Mouse (Mus musculus) hindbrain, postnatal 0 days (tissue): ENCODE measurements around the gene S1pr4. TPM values are rescaled to one million over a fixed set of nuclear protein-coding genes. Genes with fewer than 3 reads are reported as not detected.

Experiments used
- ATAC-seq: fragments of 200-750 bp; cut with Nextera tagmentation; 2 replicates; pipeline ENCODE4 v1.8.0; 2017; ENCODE audit warnings: mild to moderate bottlenecking, moderate TSS enrichment, moderate library complexity
- DNase-seq: peaks from one replicate; pipeline ENCODE4 v3.0.0-alpha.2; 2015; ENCODE audit warnings: low spot score
- H3K27ac ChIP-seq: fragments of 300-500 bp; sonication (generic); 2 replicates; pipeline ENCODE4 v1.5.1; 2014; ENCODE audit warnings: mild to moderate bottlenecking
- H3K27me3 ChIP-seq: fragments of 300-500 bp; sonication (generic); 2 replicates; pipeline ENCODE4 v1.6.1; 2014; ENCODE audit warnings: low read length, mixed read lengths; ENCODE audit not compliant: insufficient read depth
- H3K36me3 ChIP-seq: fragments of 300-500 bp; sonication (generic); 2 replicates; pipeline ENCODE4 v1.6.1; 2014; ENCODE audit warnings: low read length, mixed read lengths; ENCODE audit not compliant: insufficient read depth
- H3K4me1 ChIP-seq: fragments of 300-500 bp; sonication (generic); 2 replicates; pipeline ENCODE4 v1.6.1; 2014; ENCODE audit warnings: antibody characterized with exemption, low read length, mixed read lengths; ENCODE audit not compliant: insufficient read depth
- H3K4me2 ChIP-seq: fragments of 300-500 bp; sonication (generic); 2 replicates; pipeline ENCODE4 v1.6.1; 2014; ENCODE audit warnings: low read depth, mild to moderate bottlenecking, low read length, moderate library complexity, mixed read lengths
- H3K4me3 ChIP-seq: fragments of 300-500 bp; sonication (generic); 2 replicates; pipeline ENCODE4 v1.5.1; 2014; ENCODE audit warnings: low read length
- H3K9ac ChIP-seq: fragments of 300-500 bp; sonication (generic); replicated peaks from 2 replicates; pipeline ENCODE4 v1.6.1; 2014; ENCODE audit warnings: mild to moderate bottlenecking, low read length, moderate library complexity, mixed read lengths
- H3K9me3 ChIP-seq: fragments of 300-500 bp; sonication (generic); 2 replicates; pipeline ENCODE4 v1.6.1; 2016; ENCODE audit warnings: low read length, mixed read lengths
- CTCF ChIP-seq: IDR thresholded peaks from 2 replicates; pipeline ENCODE4 v1.5.1; 2016; ENCODE audit warnings: antibody characterized with exemption, control low read depth, low read depth
- WGBS: fragments of 180-500 bp; shearing (Covaris S2); extraction: QIAGEN DNeasy Blood & Tissue Kit; methylation state at CpG from one replicate; pipeline ENCODE4 v1.1.7; 2014; 5-methylcytosine and 5-hydroxymethylcytosine counted together
- polyA plus RNA-seq: library from polyadenylated mRNA; unstranded; fragments of >200 nt; fragmentation: Nextera tagmentation; extraction: Ambion mirVana; gene quantifications from 2 replicates; pipeline ENCODE4 v1.2.1, GENCODE M21; 2015
- total RNA-seq: library from RNA; depleted of rRNA; stranded (reverse); fragments of >200 nt; gene quantifications from 2 replicates; pipeline ENCODE4 v1.2.3, GENCODE M21; 2014

Gene S1pr4
- total and polyA plus RNA-seq, 2 experiments from 2014 or later: 0.40 to 1.3 TPM

DNA sequence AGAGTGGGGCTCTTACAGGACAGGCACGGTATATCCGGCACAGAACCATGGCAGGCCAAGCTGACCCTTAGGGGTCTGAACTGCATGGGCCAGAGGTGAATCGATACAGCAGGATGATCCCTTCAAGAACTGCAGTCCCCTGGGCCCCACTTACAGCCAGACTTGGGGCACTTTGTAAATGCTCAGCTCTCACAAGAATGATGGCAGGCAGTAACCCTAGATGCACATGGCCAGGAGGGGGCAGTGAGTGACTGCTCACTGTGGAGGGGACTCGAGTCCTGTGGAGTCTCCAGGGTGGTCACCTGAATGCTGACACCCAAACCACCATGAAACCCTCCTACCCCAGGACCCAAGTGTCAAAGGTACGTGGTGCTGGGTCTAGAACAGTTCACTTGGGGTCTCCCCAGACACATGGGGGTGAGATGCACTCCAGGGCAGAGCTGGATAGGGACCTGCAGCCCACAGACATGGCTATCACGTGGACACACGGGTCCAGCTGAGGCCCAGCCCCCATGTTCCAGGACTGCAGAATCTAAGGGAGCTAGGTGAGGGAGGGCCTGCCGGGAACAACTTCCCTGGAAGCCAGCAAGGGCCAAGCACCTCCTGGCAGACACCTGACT, 6.2 kb downstream of the S1pr4 start:
- Histone ChIP-seq H3K4me1 (peaks cover 15% of the 10 kb centered on the region), H3K9ac (0 out of 2 replicates have a peak overlapping the region, but pooled peaks have one; percentile 13), H3K27ac (no peak overlapping the region), H3K4me2 (no peak overlapping the region), H3K4me3 (no peak overlapping the region), H3K27me3 (no peaks in the 10 kb centered on the region), H3K9me3 (no peaks in the 10 kb centered on the region), H3K36me3 (peaks cover 39% of the 10 kb centered on the region)
- no peak for ATAC-seq
- peak; percentile 43; the same call in 1 of the 2 replicates for TF ChIP-seq CTCF
- WGBS: 81% methylated on average over 8 of the region's 8 CpGs
- DNase-seq: no peak

DNA sequence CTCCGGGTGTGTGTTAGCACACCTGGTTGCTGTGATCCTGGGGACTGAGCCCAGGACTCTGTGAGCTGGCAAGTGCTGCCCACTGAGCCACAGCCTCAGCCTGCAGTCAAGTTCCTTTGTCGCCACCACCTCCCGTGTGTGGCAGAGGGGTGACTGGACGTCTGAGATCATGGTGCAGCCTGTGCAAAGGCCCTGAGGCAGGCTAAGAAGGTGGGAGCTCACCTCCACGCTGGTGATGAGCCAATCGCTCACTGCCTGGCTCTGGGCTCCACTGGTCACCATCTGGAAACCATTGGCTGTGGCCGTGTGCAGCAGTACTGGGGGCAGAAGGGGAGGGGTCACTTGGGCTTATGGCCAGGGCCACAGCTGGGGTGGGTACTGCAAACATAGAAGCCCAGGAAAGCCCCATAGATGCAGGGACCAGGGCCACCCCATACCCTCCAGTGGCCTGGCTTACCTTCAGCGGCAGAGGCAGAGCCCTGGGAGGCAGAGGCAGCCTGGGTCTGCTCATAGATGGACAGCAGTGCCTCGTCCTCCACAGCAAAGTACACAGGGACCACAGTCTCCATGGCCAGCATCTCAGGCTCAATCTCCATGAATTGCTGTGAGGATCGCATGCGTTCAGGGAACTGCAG, 7.2 kb downstream of the S1pr4 start:
- H3K9ac ChIP-seq: no peak overlapping the region
- no peaks in the 10 kb centered on the region for H3K9me3 ChIP-seq
- no peak for ATAC-seq
- peaks cover 49% of the 10 kb centered on the region for H3K36me3 ChIP-seq
- H3K4me1 ChIP-seq: peaks cover 15% of the 10 kb centered on the region
- 87% methylated on average over 11 of the region's 11 CpGs for WGBS
- H3K4me2 ChIP-seq: no peak overlapping the region
- no peak overlapping the region for H3K27ac ChIP-seq
- DNase-seq: no peak
- H3K4me3 ChIP-seq: no peak overlapping the region
- TF ChIP-seq CTCF: no peak
- H3K27me3 ChIP-seq: no peaks in the 10 kb centered on the region

DNA sequence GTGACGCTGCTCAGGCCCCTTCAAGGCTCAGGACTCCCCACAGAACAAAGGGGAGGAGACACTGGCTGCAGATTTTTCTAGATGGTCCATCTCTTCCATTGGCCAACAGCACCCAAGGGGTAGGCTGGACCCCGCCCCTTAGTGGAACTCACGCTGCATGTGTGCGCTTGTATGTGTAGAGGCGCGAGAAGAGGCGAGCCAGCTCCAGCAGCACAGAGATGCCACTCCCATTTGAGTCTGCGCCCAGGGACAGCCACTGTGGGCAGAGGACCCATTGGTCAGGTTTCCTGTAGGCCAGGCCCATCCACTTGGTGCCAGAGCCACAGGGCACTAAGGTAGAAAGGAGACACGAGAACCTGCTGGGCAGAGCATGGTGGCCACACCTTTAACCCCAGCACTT, 8.9 kb downstream of the S1pr4 start:
- Histone ChIP-seq H3K9ac (no peak overlapping the region), H3K9me3 (no peaks in the 10 kb centered on the region), H3K4me2 (no peak overlapping the region), H3K4me3 (no peak overlapping the region), H3K27ac (no peak overlapping the region), H3K27me3 (no peaks in the 10 kb centered on the region), H3K4me1 (peaks cover 10% of the 10 kb centered on the region), H3K36me3 (peaks cover 58% of the 10 kb centered on the region)
- WGBS: 97% methylated on average over 9 of the region's 9 CpGs
- TF ChIP-seq CTCF: no peak
- DNase-seq (no peak), ATAC-seq (no peak)

GRCm38 (mm10) chr10:81489941-81490340, 10.0 kb downstream of the S1pr4 start:
- TF ChIP-seq CTCF: no peak
- H3K9me3 ChIP-seq: no peaks in the 10 kb centered on the region
- no peak overlapping the region for H3K27ac ChIP-seq
- DNase-seq (no peak), ATAC-seq (no peak)
- H3K36me3 ChIP-seq: peaks cover 58% of the 10 kb centered on the region
- H3K9ac ChIP-seq: no peak overlapping the region
- no peak overlapping the region for H3K4me3 ChIP-seq
- WGBS: 80% methylated on average over 14 of the region's 14 CpGs
- H3K4me1 ChIP-seq: peaks cover 5% of the 10 kb centered on the region
- H3K27me3 ChIP-seq: no peaks in the 10 kb centered on the region
- H3K4me2 ChIP-seq: no peak overlapping the region

DNA sequence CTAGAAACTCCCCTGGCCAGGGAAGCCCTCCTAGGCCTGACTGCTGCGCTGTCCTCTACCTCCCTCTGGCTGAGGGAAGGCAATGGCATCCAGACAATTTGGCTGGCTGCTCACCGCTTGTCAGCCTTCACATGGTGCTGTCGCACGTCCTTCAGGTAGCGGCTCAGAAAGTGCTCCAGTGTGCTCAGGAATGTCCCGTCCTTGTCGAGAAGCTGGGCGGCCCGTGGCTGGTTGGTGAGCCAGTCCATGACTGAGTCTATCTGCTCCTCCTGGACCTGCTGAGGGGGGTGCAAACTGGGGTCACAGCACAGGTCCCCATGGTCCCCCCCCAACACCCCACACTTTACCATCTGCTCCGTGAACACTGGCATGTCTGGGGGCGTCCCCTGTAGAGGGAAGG, 11.9 kb downstream of the S1pr4 start:
- no peak overlapping the region for H3K4me2 ChIP-seq
- no peak overlapping the region for H3K27ac ChIP-seq
- H3K9ac ChIP-seq: no peak overlapping the region
- H3K27me3 ChIP-seq: no peaks in the 10 kb centered on the region
- DNase-seq (no peak), ATAC-seq (no peak)
- TF ChIP-seq CTCF: 0 out of 2 replicates have a peak, but pooled peaks have one; percentile 2
- 85% methylated on average over 11 of the region's 11 CpGs for WGBS
- no peaks in the 10 kb centered on the region for H3K4me1 ChIP-seq
- no peak overlapping the region for H3K4me3 ChIP-seq
- peaks cover 58% of the 10 kb centered on the region for H3K36me3 ChIP-seq
- no peaks in the 10 kb centered on the region for H3K9me3 ChIP-seq

GRCm38 (mm10) chr10:81486496-81486895, 13.4 kb downstream of the S1pr4 start:
- H3K4me1 ChIP-seq: no peaks in the 10 kb centered on the region
- ATAC-seq (no peak), DNase-seq (no peak)
- H3K27ac ChIP-seq: no peak overlapping the region
- no peaks in the 10 kb centered on the region for H3K27me3 ChIP-seq
- WGBS: 73% methylated on average over 10 of the region's 10 CpGs
- H3K9me3 ChIP-seq: no peaks in the 10 kb centered on the region
- no peak overlapping the region for H3K4me2 ChIP-seq
- no peak overlapping the region for H3K4me3 ChIP-seq
- TF ChIP-seq CTCF: no peak
- peaks cover 45% of the 10 kb centered on the region for H3K36me3 ChIP-seq
- no peak overlapping the region for H3K9ac ChIP-seq

DNA sequence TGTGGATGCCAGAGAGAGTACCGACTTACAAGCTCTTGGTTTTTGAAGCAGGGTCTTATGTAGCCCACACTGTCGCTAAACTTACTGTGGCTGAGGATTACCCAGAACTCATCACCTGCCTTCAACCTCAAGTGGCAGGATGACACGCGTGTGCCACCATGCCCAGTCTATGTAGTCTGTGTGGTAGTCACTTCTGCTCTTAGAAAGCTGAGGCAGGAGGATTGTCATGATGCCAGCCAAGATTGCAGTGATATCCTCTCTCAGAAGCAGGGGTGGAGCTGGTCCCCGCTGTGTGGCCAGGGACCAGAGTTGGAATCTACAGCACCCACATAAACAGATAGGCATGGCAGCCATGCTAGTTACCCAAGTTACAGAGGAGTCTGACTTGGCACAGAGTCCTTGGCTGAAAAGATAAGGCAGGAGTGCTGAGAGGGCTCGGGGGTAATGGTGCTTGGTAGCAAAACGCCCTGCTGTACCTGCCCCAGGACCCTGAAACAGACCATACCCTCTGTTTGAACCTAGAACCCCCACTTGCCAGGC, 14.4 kb downstream of the S1pr4 start:
- WGBS: 78% methylated on average over 7 of the region's 7 CpGs
- ATAC-seq (no peak), DNase-seq (no peak)
- H3K4me3 ChIP-seq: no peak overlapping the region
- H3K27ac ChIP-seq: no peak overlapping the region
- no peak overlapping the region for H3K9ac ChIP-seq
- no peaks in the 10 kb centered on the region for H3K27me3 ChIP-seq
- no peaks in the 10 kb centered on the region for H3K9me3 ChIP-seq
- no peak overlapping the region for H3K4me2 ChIP-seq
- TF ChIP-seq CTCF: no peak
- H3K36me3 ChIP-seq: peaks cover 36% of the 10 kb centered on the region
- H3K4me1 ChIP-seq: 0 out of 2 replicates have a peak, but pooled peaks cover 1% of the 10 kb centered on the region
